Mouse (Mus musculus): ENCODE data around the gene Sema4g.

DNA sequence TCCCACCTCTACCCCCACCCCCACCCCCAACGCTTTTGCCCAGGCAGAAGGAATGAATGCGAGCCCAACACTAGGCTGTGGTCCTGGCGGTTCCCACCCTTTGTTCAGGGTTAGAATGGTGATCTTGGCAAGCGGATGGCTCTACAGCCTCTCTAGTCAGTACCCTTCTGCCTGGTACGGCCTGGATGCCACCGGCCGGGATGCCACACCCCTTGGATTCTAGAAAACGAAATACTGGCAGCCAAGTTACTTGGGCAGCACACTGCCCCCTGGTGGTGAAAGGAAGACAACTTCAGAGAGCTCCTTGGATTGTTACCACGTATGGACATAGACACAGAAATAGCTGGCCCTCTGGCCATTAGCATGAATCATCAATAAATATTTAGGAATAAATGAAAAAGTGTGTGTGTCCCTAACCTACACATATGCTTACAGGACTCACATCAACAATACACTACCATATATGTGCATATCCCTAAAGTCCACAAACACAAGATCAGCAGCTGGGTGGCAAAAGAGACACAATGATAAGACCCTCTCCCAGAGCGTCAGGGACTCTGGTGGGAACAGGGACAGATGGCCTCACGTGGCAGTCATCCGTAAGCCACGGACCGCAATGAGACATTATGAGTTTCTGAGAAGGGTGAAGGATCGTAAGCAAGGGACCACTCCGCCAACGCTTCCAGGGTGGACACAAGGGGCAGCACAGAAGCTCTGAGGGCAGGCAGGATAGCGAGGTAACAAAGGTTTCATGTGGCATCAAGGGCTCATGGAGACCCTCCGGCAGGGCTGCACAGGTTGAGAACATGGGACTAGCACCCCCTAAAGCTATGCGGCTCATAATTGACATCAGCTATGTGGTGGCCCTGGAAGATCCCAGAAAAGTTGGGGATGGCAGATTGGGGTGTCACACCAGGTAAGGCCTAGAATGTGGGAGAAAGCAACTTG is 42.1 kb downstream of the Sema4g start:
- peak; percentile 92 for TF ChIP-seq CTCF (IDR thresholded peaks at IDR 0.05; ENCODE audit: low read depth)
- TF ChIP-seq EP300 (IDR thresholded peaks at IDR 0.05; ENCODE audit: low read depth) = no peak

Data from liver, postnatal 0 days (tissue).